ENCODE assay signal across 8 mouse cellular contexts in the genomic region with DNA sequence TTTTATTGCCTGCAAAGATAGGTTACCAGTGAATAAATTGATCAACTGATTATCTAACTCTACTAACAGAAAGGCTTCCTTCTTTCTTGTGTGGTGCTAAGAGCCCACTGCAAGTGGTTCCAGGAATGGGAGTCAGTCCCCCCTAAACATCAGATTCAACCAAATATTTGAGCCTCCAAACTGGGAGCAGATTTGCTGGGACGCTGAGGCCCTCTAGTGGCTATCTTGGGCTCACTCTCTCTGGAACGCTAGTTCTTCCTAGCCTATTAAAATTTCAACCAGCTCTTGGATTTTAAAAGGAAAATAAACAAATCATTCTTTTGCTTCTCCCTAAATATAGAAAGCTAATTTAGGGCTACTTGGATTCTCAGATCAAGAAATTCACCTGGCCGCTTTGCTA.
DNase-seq lines count a peak whose midpoint lies in the region; ATAC-seq and TF ChIP-seq lines count a peak whose summit lies in the region.

No protein-coding gene starts in this region.

- peak; percentile 25 to 51 for DNase-seq in heart, postnatal 14 days
- DNase-seq in cerebellum, adult 18-20 months = peak; percentile 75 to 76
- DNase-seq in layer of hippocampus, postnatal 36 days = peak; percentile 52 to 64
- DNase-seq in neural tube, embryonic 11.5 days (ENCODE audit: low spot score) = peak; percentile 35
- no peak for DNase-seq in spleen, postnatal 10 days (ENCODE audit: low spot score in 2 of 2)

- no peak overlapping the region for H3K4me3 ChIP-seq in heart, embryonic 12.5 days
- no peak overlapping the region for H3K4me3 ChIP-seq in ES-Bruce4 (ENCODE audit: low read depth, low read length)
- no peak overlapping the region for H3K4me3 ChIP-seq in forebrain, embryonic 15.5 days
- H3K4me3 ChIP-seq in neural tube, embryonic 11.5 days (ENCODE audit: low read depth, low read length) = no peak overlapping the region

- no peaks in the 10 kb centered on the region for H3K36me3 ChIP-seq in heart, embryonic 12.5 days
- H3K36me3 ChIP-seq in ES-Bruce4 (ENCODE audit: control insufficient read depth, insufficient read depth, low read length, poor library complexity, severe bottlenecking) = no peaks in the 10 kb centered on the region
- no peaks in the 10 kb centered on the region for H3K36me3 ChIP-seq in forebrain, embryonic 15.5 days
- H3K36me3 ChIP-seq in neural tube, embryonic 11.5 days (ENCODE audit: control insufficient read depth, insufficient read depth, low read length) = no peaks in the 10 kb centered on the region

- H3K27ac ChIP-seq in heart, embryonic 12.5 days (ENCODE audit: poor library complexity, severe bottlenecking) = no peak overlapping the region
- no peak overlapping the region for H3K27ac ChIP-seq in ES-Bruce4 (ENCODE audit: insufficient read depth, low read length)
- no peak overlapping the region for H3K27ac ChIP-seq in forebrain, embryonic 15.5 days (replicated peaks)
- no peak overlapping the region for H3K27ac ChIP-seq in neural tube, embryonic 11.5 days (ENCODE audit: low read depth, low read length)

- WGBS in heart, embryonic 12.5 days = 25% methylated on average over 3 of the region's 3 CpGs
- WGBS in forebrain, embryonic 15.5 days = 23% methylated on average over 3 of the region's 3 CpGs
- WGBS in neural tube, embryonic 11.5 days = 31% methylated on average over 3 of the region's 3 CpGs

- ATAC-seq in heart, embryonic 12.5 days (ENCODE audit: insufficient number of reproducible peaks, low FRiP score) = no peak
- ATAC-seq in forebrain, embryonic 15.5 days (replicated peaks) = 0 out of 2 replicates have a peak, but pooled peaks have one; percentile 52
- no peak for ATAC-seq in neural tube, embryonic 11.5 days (ENCODE audit: insufficient read depth, low FRiP score, low TSS enrichment)

- intact Hi-C loops in heart, postnatal 14 days (cut with DNase I) = loop anchor here (5.0 to 10.0 kb wide), 2 partner anchors 109 to 118 kb away; a partner anchor contains a TSS

- no peak for TF ChIP-seq POLR2A in ES-Bruce4 (IDR thresholded peaks at IDR 0.05; ENCODE audit: insufficient read depth, low read length)

- no peak overlapping the region for H3K9ac ChIP-seq in heart, embryonic 12.5 days
- no peak overlapping the region for H3K9ac ChIP-seq in ES-Bruce4 (ENCODE audit: low read depth, poor library complexity, severe bottlenecking)
- H3K9ac ChIP-seq in forebrain, embryonic 15.5 days (replicated peaks) = no peak overlapping the region
- H3K9ac ChIP-seq in neural tube, embryonic 11.5 days (ENCODE audit: low read length) = no peak overlapping the region

- H3K4me1 ChIP-seq in heart, embryonic 12.5 days (replicated peaks) = no peaks in the 10 kb centered on the region
- no peaks in the 10 kb centered on the region for H3K4me1 ChIP-seq in ES-Bruce4 (ENCODE audit: control insufficient read depth, insufficient read depth, low read length)
- no peaks in the 10 kb centered on the region for H3K4me1 ChIP-seq in forebrain, embryonic 15.5 days
- H3K4me1 ChIP-seq in neural tube, embryonic 11.5 days (ENCODE audit: control insufficient read depth, insufficient read depth, low read length) = no peaks in the 10 kb centered on the region

- TF ChIP-seq EP300 in ES-Bruce4 (IDR thresholded peaks at IDR 0.05; ENCODE audit: insufficient read depth, low read depth, low read length) = no peak

- no peak overlapping the region for H3K4me2 ChIP-seq in heart, embryonic 12.5 days
- no peak overlapping the region for H3K4me2 ChIP-seq in forebrain, embryonic 15.5 days (replicated peaks)
- no peak overlapping the region for H3K4me2 ChIP-seq in neural tube, embryonic 11.5 days (ENCODE audit: low read depth)

- H3K9me3 ChIP-seq in heart, embryonic 12.5 days (replicated peaks) = no peaks in the 10 kb centered on the region
- H3K9me3 ChIP-seq in ES-Bruce4 (replicated peaks; ENCODE audit: control insufficient read depth, insufficient read depth, low read length, poor library complexity, severe bottlenecking) = no peaks in the 10 kb centered on the region
- no peaks in the 10 kb centered on the region for H3K9me3 ChIP-seq in forebrain, embryonic 15.5 days
- H3K9me3 ChIP-seq in neural tube, embryonic 11.5 days (ENCODE audit: control insufficient read depth, low read length) = no peaks in the 10 kb centered on the region

- no peaks in the 10 kb centered on the region for H3K27me3 ChIP-seq in heart, embryonic 12.5 days (replicated peaks)
- no peaks in the 10 kb centered on the region for H3K27me3 ChIP-seq in ES-Bruce4 (ENCODE audit: control insufficient read depth, insufficient read depth, low read length, poor library complexity, severe bottlenecking)
- no peaks in the 10 kb centered on the region for H3K27me3 ChIP-seq in forebrain, embryonic 15.5 days
- H3K27me3 ChIP-seq in neural tube, embryonic 11.5 days (ENCODE audit: control insufficient read depth, insufficient read depth, low read length) = no peaks in the 10 kb centered on the region

- peak; percentile 44 for TF ChIP-seq CTCF in ES-Bruce4 (IDR thresholded peaks at IDR 0.05; ENCODE audit: low read depth, low read length)

Comparison
In these comparisons a context has a peak if more than half of its experiments do, and no peak if none do; other contexts are left out.
1. DNase-seq: peak in heart, postnatal 14 days (2 of 2), cerebellum, adult 18-20 months (2 of 2), layer of hippocampus, postnatal 36 days (2 of 2) and neural tube, embryonic 11.5 days (single experiment); none in spleen, postnatal 10 days (0 of 2).